Mouse (Mus musculus) A20 (cell line): Measurements from ENCODE around the gene Nr1h3.

ENCODE experiments used
- DNase-seq: peaks from one replicate; pipeline ENCODE4 v3.0.0-alpha.2; 2011; ENCODE audit warnings: low read depth, low spot score

Gene Nr1h3

GRCm38 (mm10) chr2:91202222-91202971 is at the start of gene Nr1h3, which contains the start of gene Acp2:
Gene Nr1h3 (minus strand): TSS chr2:91202834.
Gene Acp2 (plus strand): TSS chr2:91202885.
- peak; percentile 95 for DNase-seq

- DNase-seq = no peak
These were observed 49.4 kb upstream of the Nr1h3 start for GRCm38 (mm10) chr2:91252001-91252400.

GRCm38 (mm10) chr2:91248366-91248765 is 45.7 kb upstream of the Nr1h3 start:
- DNase-seq = no peak

- DNase-seq = no peak
These were observed 42.1 kb upstream of the Nr1h3 start for GRCm38 (mm10) chr2:91244557-91245228.

GRCm38 (mm10) chr2:91243416-91243815 is 40.8 kb upstream of the Nr1h3 start:
- DNase-seq = no peak

GRCm38 (mm10) chr2:91242547-91242946 is 39.9 kb upstream of the Nr1h3 start:
- peak; percentile 15 for DNase-seq

- peak; percentile 67 for DNase-seq
These were observed 35.0 kb upstream of the Nr1h3 start for GRCm38 (mm10) chr2:91237511-91238080.

GRCm38 (mm10) chr2:91236601-91237510 is 34.2 kb upstream of the Nr1h3 start, which contains the start of gene Ddb2:
Gene Ddb2 (minus strand): TSS chr2:91236982.
- peak; percentile 96 for DNase-seq

- DNase-seq = no peak
These were observed 27.1 kb upstream of the Nr1h3 start for GRCm38 (mm10) chr2:91229735-91230134.

- DNase-seq = no peak
These were observed 21.0 kb upstream of the Nr1h3 start for GRCm38 (mm10) chr2:91223614-91224013.

- DNase-seq = no peak
These were observed 17.9 kb upstream of the Nr1h3 start for GRCm38 (mm10) chr2:91220501-91220900.

- no peak for DNase-seq
These were observed 14.4 kb upstream of the Nr1h3 start for GRCm38 (mm10) chr2:91217032-91217431.

- DNase-seq = peak; percentile 17
These were observed 10.7 kb upstream of the Nr1h3 start for GRCm38 (mm10) chr2:91213311-91213710.

GRCm38 (mm10) chr2:91206254-91206775 is 3.7 kb upstream of the Nr1h3 start:
- DNase-seq = no peak

- no peak for DNase-seq
These were observed 480 bp upstream of the Nr1h3 start for GRCm38 (mm10) chr2:91202972-91203656.

- DNase-seq = no peak
These were observed 3.7 kb downstream of the Nr1h3 start for GRCm38 (mm10) chr2:91198888-91199287.

- no peak for DNase-seq
These were observed 6.0 kb downstream of the Nr1h3 start for GRCm38 (mm10) chr2:91196577-91197001.

- no peak for DNase-seq
These were observed 7.9 kb downstream of the Nr1h3 start for GRCm38 (mm10) chr2:91194624-91195332.

GRCm38 (mm10) chr2:91190501-91190900 is 12.1 kb downstream of the Nr1h3 start:
- peak; percentile 57 for DNase-seq

- no peak for DNase-seq
These were observed 15.2 kb downstream of the Nr1h3 start for GRCm38 (mm10) chr2:91187431-91187830.
